Mouse (Mus musculus): ENCODE data around the gene Fgfr2. TPM values are rescaled to one million over a fixed set of nuclear protein-coding genes. Genes with fewer than 3 reads are reported as not detected.

Gene Fgfr2
- polyA plus RNA-seq, 1 experiment from 2014 or later = 11.2 TPM

DNA sequence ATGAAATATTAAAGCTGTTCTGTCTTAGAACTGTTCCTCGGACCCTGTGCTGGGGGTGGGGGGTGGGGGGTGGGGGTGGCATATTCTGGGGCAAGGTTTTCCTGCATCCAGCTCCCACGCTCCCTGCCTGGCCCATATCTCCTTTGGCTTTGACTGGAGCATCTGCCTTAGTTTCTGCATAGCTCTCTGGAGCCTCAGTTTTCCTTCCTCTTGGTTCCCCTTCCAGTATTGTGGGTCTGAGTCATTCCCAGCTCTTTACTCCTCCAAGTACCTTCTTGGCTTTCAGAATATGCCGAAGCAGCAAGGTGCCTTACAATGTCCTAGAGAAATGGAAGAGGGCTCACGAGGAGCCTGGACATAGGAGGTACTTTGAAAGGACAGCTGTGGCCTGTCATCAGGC, 2312.9 kb downstream of the Fgfr2 start:
- Histone ChIP-seq H3K9ac (replicated peaks) (no peak overlapping the region), H3K4me2 (ENCODE audit: low read depth, low read length) (no peak overlapping the region), H3K36me3 (replicated peaks; ENCODE audit: insufficient read depth, low read length) (no peaks in the 10 kb centered on the region), H3K27me3 (ENCODE audit: insufficient read depth, low read length) (no peaks in the 10 kb centered on the region), H3K4me3 (ENCODE audit: low read depth, low read length) (no peak overlapping the region), H3K27ac (ENCODE audit: low read depth) (no peak overlapping the region), H3K9me3 (ENCODE audit: low read length) (no peaks in the 10 kb centered on the region), H3K4me1 (ENCODE audit: insufficient read depth) (no peaks in the 10 kb centered on the region)
- DNase-seq = no peak
- TF ChIP-seq EP300 (IDR thresholded peaks at IDR 0.05; ENCODE audit: low read depth) (no peak), CTCF (IDR thresholded peaks at IDR 0.05; ENCODE audit: low read depth) (no peak)
- 73% methylated on average over 4 of the region's 4 CpGs for WGBS (ENCODE audit: insufficient replicate concordance)
- no peak for ATAC-seq

- Histone ChIP-seq H3K27me3 (ENCODE audit: insufficient read depth, low read length) (no peaks in the 10 kb centered on the region), H3K4me3 (ENCODE audit: low read depth, low read length) (no peak overlapping the region), H3K4me1 (ENCODE audit: insufficient read depth) (no peaks in the 10 kb centered on the region), H3K36me3 (replicated peaks; ENCODE audit: insufficient read depth, low read length) (no peaks in the 10 kb centered on the region), H3K27ac (ENCODE audit: low read depth) (no peak overlapping the region), H3K9me3 (ENCODE audit: low read length) (no peaks in the 10 kb centered on the region), H3K4me2 (ENCODE audit: low read depth, low read length) (no peak overlapping the region), H3K9ac (replicated peaks) (no peak overlapping the region)
- no peak for TF ChIP-seq CTCF (IDR thresholded peaks at IDR 0.05; ENCODE audit: low read depth)
- 42% methylated on average over 6 of the region's 6 CpGs for WGBS (ENCODE audit: insufficient replicate concordance)
- ATAC-seq = no peak
- DNase-seq = no peak
Measured at GRCm38 (mm10) chr7:130808694-130809093, 2314.5 kb downstream of the Fgfr2 start.

- Histone ChIP-seq H3K9me3 (ENCODE audit: low read length) (no peaks in the 10 kb centered on the region), H3K4me2 (ENCODE audit: low read depth, low read length) (no peak overlapping the region), H3K4me1 (ENCODE audit: insufficient read depth) (no peaks in the 10 kb centered on the region), H3K9ac (replicated peaks) (no peak overlapping the region), H3K36me3 (replicated peaks; ENCODE audit: insufficient read depth, low read length) (no peaks in the 10 kb centered on the region), H3K27ac (ENCODE audit: low read depth) (no peak overlapping the region), H3K4me3 (ENCODE audit: low read depth, low read length) (no peak overlapping the region), H3K27me3 (ENCODE audit: insufficient read depth, low read length) (no peaks in the 10 kb centered on the region)
- TF ChIP-seq CTCF (IDR thresholded peaks at IDR 0.05; ENCODE audit: low read depth) (no peak), EP300 (IDR thresholded peaks at IDR 0.05; ENCODE audit: low read depth) (no peak)
- DNase-seq (no peak), ATAC-seq (no peak)
- 68% methylated on average over 8 of the region's 8 CpGs for WGBS (ENCODE audit: insufficient replicate concordance)
Measured at GRCm38 (mm10) chr7:130807749-130808148, 2315.4 kb downstream of the Fgfr2 start.

- 83% methylated on average over 5 of the region's 5 CpGs for WGBS (ENCODE audit: insufficient replicate concordance)
- H3K9ac ChIP-seq (replicated peaks) = no peak overlapping the region
- no peak for TF ChIP-seq CTCF (IDR thresholded peaks at IDR 0.05; ENCODE audit: low read depth)
- no peak for TF ChIP-seq EP300 (IDR thresholded peaks at IDR 0.05; ENCODE audit: low read depth)
- no peak overlapping the region for H3K4me3 ChIP-seq (ENCODE audit: low read depth, low read length)
- H3K4me1 ChIP-seq (ENCODE audit: insufficient read depth) = peaks cover 5% of the 10 kb centered on the region
- H3K9me3 ChIP-seq (ENCODE audit: low read length) = no peaks in the 10 kb centered on the region
- H3K27me3 ChIP-seq (ENCODE audit: insufficient read depth, low read length) = no peaks in the 10 kb centered on the region
- H3K27ac ChIP-seq (ENCODE audit: low read depth) = no peak overlapping the region
- no peaks in the 10 kb centered on the region for H3K36me3 ChIP-seq (replicated peaks; ENCODE audit: insufficient read depth, low read length)
- DNase-seq (no peak), ATAC-seq (no peak)
- H3K4me2 ChIP-seq (ENCODE audit: low read depth, low read length) = no peak overlapping the region
Measured at GRCm38 (mm10) chr7:130804991-130805390, 2318.2 kb downstream of the Fgfr2 start.

GRCm38 (mm10) chr7:130803251-130803825, 2319.8 kb downstream of the Fgfr2 start:
- ATAC-seq (no peak), DNase-seq (no peak)
- WGBS (ENCODE audit: insufficient replicate concordance) = 88% methylated on average over 8 of the region's 8 CpGs
- Histone ChIP-seq H3K4me3 (ENCODE audit: low read depth, low read length) (no peak overlapping the region), H3K4me1 (ENCODE audit: insufficient read depth) (peaks cover 14% of the 10 kb centered on the region), H3K27ac (ENCODE audit: low read depth) (no peak overlapping the region), H3K9ac (replicated peaks) (no peak overlapping the region), H3K9me3 (ENCODE audit: low read length) (no peaks in the 10 kb centered on the region), H3K27me3 (ENCODE audit: insufficient read depth, low read length) (no peaks in the 10 kb centered on the region), H3K4me2 (ENCODE audit: low read depth, low read length) (no peak overlapping the region), H3K36me3 (replicated peaks; ENCODE audit: insufficient read depth, low read length) (no peaks in the 10 kb centered on the region)
- no peak for TF ChIP-seq EP300 (IDR thresholded peaks at IDR 0.05; ENCODE audit: low read depth)
- TF ChIP-seq CTCF (IDR thresholded peaks at IDR 0.05; ENCODE audit: low read depth) = no peak

- 48% methylated on average over 4 of the region's 4 CpGs for WGBS (ENCODE audit: insufficient replicate concordance)
- Histone ChIP-seq H3K9ac (replicated peaks) (no peak overlapping the region), H3K36me3 (replicated peaks; ENCODE audit: insufficient read depth, low read length) (no peaks in the 10 kb centered on the region), H3K27ac (ENCODE audit: low read depth) (no peak overlapping the region), H3K4me2 (ENCODE audit: low read depth, low read length) (no peak overlapping the region), H3K27me3 (ENCODE audit: insufficient read depth, low read length) (no peaks in the 10 kb centered on the region), H3K9me3 (ENCODE audit: low read length) (no peaks in the 10 kb centered on the region), H3K4me1 (ENCODE audit: insufficient read depth) (peaks cover 14% of the 10 kb centered on the region), H3K4me3 (ENCODE audit: low read depth, low read length) (no peak overlapping the region)
- DNase-seq (no peak), ATAC-seq (no peak)
- no peak for TF ChIP-seq CTCF (IDR thresholded peaks at IDR 0.05; ENCODE audit: low read depth)
- no peak for TF ChIP-seq EP300 (IDR thresholded peaks at IDR 0.05; ENCODE audit: low read depth)
Measured at GRCm38 (mm10) chr7:130801811-130802210, 2321.3 kb downstream of the Fgfr2 start.

- no peak for DNase-seq
- H3K9me3 ChIP-seq (ENCODE audit: low read length) = no peaks in the 10 kb centered on the region
Measured at GRCm38 (mm10) chr7:130800681-130801080, 2322.5 kb downstream of the Fgfr2 start.

More at GRCm38 (mm10) chr7:130800681-130801080, 2322.5 kb downstream of the Fgfr2 start:
- Histone ChIP-seq H3K4me3 (ENCODE audit: low read depth, low read length) (no peak overlapping the region), H3K36me3 (replicated peaks; ENCODE audit: insufficient read depth, low read length) (no peaks in the 10 kb centered on the region), H3K4me1 (ENCODE audit: insufficient read depth) (peaks cover 14% of the 10 kb centered on the region), H3K27ac (ENCODE audit: low read depth) (peak overlapping the region; percentile 84), H3K4me2 (ENCODE audit: low read depth, low read length) (no peak overlapping the region), H3K27me3 (ENCODE audit: insufficient read depth, low read length) (no peaks in the 10 kb centered on the region), H3K9ac (replicated peaks) (no peak overlapping the region)
- 42% methylated on average over 4 of the region's 4 CpGs for WGBS (ENCODE audit: insufficient replicate concordance)
- TF ChIP-seq CTCF (IDR thresholded peaks at IDR 0.05; ENCODE audit: low read depth) (no peak), EP300 (IDR thresholded peaks at IDR 0.05; ENCODE audit: low read depth) (no peak)
- no peak for ATAC-seq

All from liver, postnatal 0 days (tissue).